Mouse (Mus musculus) neural tube, embryonic 14.5 days (tissue): Measurements from ENCODE around the gene Orm2. TPM values are rescaled to one million over a fixed set of nuclear protein-coding genes. Genes with fewer than 3 reads are reported as not detected.

Source experiments
- ATAC-seq: fragments of 200-750 bp; cut with Nextera tagmentation; 2 replicates; pipeline ENCODE4 v1.8.0; 2017; ENCODE audit warnings: low read depth, mild to moderate bottlenecking, moderate TSS enrichment, moderate library complexity
- H3K27ac ChIP-seq: fragments of 300-500 bp; sonication (generic); 2 replicates; pipeline ENCODE4 v1.5.1; 2014; ENCODE audit warnings: low read depth, mild to moderate bottlenecking, control low read depth, low read length, moderate library complexity, mixed read lengths
- H3K27me3 ChIP-seq: fragments of 300-500 bp; sonication (generic); 2 replicates; pipeline ENCODE4 v1.6.1; 2014; ENCODE audit warnings: low read length; ENCODE audit not compliant: control insufficient read depth, insufficient read depth
- H3K36me3 ChIP-seq: fragments of 300-500 bp; sonication (generic); 2 replicates; pipeline ENCODE4 v1.6.1; 2014; ENCODE audit warnings: low read length, mixed read lengths; ENCODE audit not compliant: control insufficient read depth, insufficient read depth
- H3K4me1 ChIP-seq: fragments of 300-500 bp; sonication (generic); 2 replicates; pipeline ENCODE4 v1.6.1; 2014; ENCODE audit warnings: low read length; ENCODE audit not compliant: control insufficient read depth, insufficient read depth
- H3K4me2 ChIP-seq: fragments of 300-500 bp; sonication (generic); 2 replicates; pipeline ENCODE4 v1.6.1; 2014; ENCODE audit warnings: mild to moderate bottlenecking, low read depth, low read length, control low read depth
- H3K4me3 ChIP-seq: fragments of 300-500 bp; sonication (generic); 2 replicates; pipeline ENCODE4 v1.5.1; 2014; ENCODE audit warnings: low read depth, low read length, control low read depth, mixed read lengths
- H3K9ac ChIP-seq: fragments of 300-500 bp; sonication (generic); replicated peaks from 2 replicates; pipeline ENCODE4 v1.6.1; 2014; ENCODE audit warnings: low read depth, mild to moderate bottlenecking, control low read depth, low read length, mixed read lengths
- H3K9me3 ChIP-seq: fragments of 300-500 bp; sonication (generic); 2 replicates; pipeline ENCODE4 v1.6.1; 2016; ENCODE audit warnings: low read length; ENCODE audit not compliant: control insufficient read depth
- WGBS: fragments of 180-500 bp; shearing (Covaris S2); extraction: QIAGEN DNeasy Blood & Tissue Kit; methylation state at CpG from one replicate; pipeline ENCODE4 v1.1.7; 2014; 5-methylcytosine and 5-hydroxymethylcytosine counted together
- polyA plus RNA-seq: library from polyadenylated mRNA; unstranded; fragments of >200 nt; fragmentation: Nextera tagmentation; extraction: Ambion mirVana; gene quantifications from 2 replicates; pipeline ENCODE4 v1.2.1, GENCODE M21; 2014

Orm2 gene
- polyA plus RNA-seq, 1 experiment from 2014 or later: not detected

DNA sequence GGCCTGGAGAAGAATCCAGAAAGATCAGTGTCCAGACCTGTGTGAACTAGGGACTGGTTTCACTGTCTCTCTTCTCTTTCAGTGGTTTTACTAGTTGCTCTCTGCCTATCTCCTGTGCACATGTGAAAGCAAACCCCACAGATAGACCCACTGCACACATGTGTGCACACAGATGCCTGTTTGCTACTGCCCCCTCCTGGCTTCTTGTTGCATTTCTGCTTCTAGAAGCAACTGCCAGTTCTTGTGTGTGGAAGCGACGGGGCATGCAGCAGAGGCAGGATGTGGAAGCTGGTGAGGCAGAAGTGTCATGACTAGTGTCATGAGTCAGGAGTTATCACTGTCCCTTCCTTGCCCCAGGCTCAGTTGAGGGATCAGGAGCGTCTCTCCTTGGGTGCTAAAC lies 9.6 kb downstream of the Orm2 start:
- H3K36me3 ChIP-seq: peaks cover 4% of the 10 kb centered on the region; the same call in 1 of the 2 replicates
- H3K27ac ChIP-seq: no peak overlapping the region
- no peaks in the 10 kb centered on the region for H3K9me3 ChIP-seq
- H3K9ac ChIP-seq: no peak overlapping the region
- WGBS: 63% methylated on average over 3 of the region's 3 CpGs
- ATAC-seq: no peak
- H3K4me2 ChIP-seq: no peak overlapping the region
- H3K4me3 ChIP-seq: no peak overlapping the region
- H3K4me1 ChIP-seq: no peaks in the 10 kb centered on the region
- H3K27me3 ChIP-seq: no peaks in the 10 kb centered on the region

DNA sequence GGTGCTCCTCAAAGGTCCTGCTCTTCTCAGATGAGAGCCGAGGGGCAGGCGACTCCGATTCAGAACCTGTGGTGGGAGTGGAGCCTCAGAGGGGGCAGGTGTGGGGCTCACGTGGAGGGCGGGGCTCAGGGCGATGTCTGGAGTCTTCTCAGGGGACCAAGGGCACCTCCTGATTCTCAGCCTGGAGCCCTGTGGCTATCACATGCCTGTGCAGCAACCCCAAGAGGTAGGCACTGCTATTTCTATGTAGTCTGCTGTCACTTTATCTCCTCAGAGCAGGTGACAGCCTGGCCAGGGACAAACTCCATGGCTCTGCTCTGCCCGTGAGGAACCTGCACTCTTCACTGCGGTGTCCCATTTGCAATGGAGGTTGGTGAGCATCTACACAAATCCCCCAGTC lies 11.2 kb downstream of the Orm2 start:
- Histone ChIP-seq H3K36me3 (peaks cover 5% of the 10 kb centered on the region; the same call in 1 of the 2 replicates), H3K27me3 (no peaks in the 10 kb centered on the region), H3K4me1 (no peaks in the 10 kb centered on the region), H3K27ac (no peak overlapping the region), H3K9ac (no peak overlapping the region), H3K4me2 (no peak overlapping the region), H3K9me3 (no peaks in the 10 kb centered on the region), H3K4me3 (no peak overlapping the region)
- WGBS: 99% methylated on average over 8 of the region's 8 CpGs
- ATAC-seq: no peak

DNA sequence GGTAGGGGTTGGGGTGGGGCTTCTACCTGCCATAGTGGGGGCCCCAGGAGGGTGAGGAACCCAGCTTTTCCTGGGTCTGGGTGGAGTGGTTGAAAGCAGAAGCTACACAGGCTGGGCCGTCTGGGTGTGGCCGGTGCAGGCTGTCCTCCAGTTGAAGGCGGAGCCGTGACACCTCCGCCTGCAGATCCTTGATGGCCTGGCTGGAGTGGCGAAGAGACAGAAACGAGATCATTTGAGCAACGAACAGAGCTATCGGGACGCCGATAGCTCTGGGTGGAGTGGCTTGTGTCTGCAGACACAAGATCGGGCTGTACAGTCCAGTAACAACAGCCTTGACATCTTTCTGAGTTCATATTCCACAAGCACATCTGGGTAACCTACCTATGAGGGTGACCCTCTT lies 12.1 kb downstream of the Orm2 start:
- Histone ChIP-seq H3K4me3 (no peak overlapping the region), H3K27ac (no peak overlapping the region), H3K4me2 (no peak overlapping the region), H3K36me3 (peaks cover 10% of the 10 kb centered on the region; the same call in 1 of the 2 replicates), H3K27me3 (no peaks in the 10 kb centered on the region), H3K9me3 (no peaks in the 10 kb centered on the region), H3K4me1 (no peaks in the 10 kb centered on the region), H3K9ac (no peak overlapping the region)
- ATAC-seq: no peak
- WGBS: 81% methylated on average over 12 of the region's 12 CpGs

DNA sequence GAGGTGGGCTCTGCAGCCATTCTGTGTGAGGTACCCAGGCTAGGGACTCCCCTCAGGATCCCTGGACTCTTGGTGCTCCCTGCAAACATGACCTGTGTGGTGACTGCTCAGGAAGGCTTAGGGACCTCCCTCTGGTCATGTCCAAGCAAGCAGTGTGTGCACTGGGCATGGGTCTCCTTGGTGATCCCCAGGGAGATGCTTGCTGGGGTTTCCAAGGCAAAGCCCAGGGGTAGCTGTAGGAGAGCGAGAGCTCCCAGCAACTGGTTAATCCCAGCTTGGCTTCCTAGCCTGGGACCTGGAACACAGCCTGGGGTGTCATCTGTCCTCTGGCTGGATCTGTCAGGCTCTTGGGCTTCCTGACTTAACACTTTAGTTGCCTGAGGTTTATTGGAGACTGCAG lies 13.1 kb downstream of the Orm2 start:
- H3K9me3 ChIP-seq: no peaks in the 10 kb centered on the region
- no peak overlapping the region for H3K27ac ChIP-seq
- H3K9ac ChIP-seq: no peak overlapping the region
- no peaks in the 10 kb centered on the region for H3K27me3 ChIP-seq
- WGBS: 93% methylated on average over 1 of the region's 1 CpGs
- no peaks in the 10 kb centered on the region for H3K4me1 ChIP-seq
- H3K4me3 ChIP-seq: no peak overlapping the region
- H3K36me3 ChIP-seq: peaks cover 10% of the 10 kb centered on the region
- no peak overlapping the region for H3K4me2 ChIP-seq
- ATAC-seq: no peak

DNA sequence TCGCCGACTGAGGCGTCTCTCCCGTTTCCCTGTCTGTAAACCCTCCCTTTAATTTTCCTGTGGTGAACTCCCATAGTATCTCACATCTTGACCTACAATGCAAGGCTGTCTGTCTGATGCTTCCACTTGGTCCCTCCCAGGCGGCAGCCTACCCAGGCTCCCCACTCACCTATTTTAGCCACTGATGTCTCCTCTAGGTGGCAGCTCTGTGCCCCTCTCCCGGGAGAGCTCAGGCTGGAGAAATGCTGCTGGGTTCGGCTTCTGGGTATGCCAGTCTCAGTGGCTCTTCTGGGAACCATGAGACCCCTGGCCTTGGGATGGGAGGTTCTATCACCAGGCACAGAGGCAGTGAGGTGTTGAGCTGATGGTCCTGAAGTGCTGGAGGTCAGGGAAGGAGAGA lies 15.2 kb downstream of the Orm2 start:
- H3K4me3 ChIP-seq: no peak overlapping the region
- no peaks in the 10 kb centered on the region for H3K27me3 ChIP-seq
- H3K4me1 ChIP-seq: no peaks in the 10 kb centered on the region
- no peaks in the 10 kb centered on the region for H3K9me3 ChIP-seq
- H3K4me2 ChIP-seq: no peak overlapping the region
- ATAC-seq: no peak
- peaks cover 10% of the 10 kb centered on the region for H3K36me3 ChIP-seq
- WGBS: 66% methylated on average over 7 of the region's 7 CpGs
- no peak overlapping the region for H3K27ac ChIP-seq
- H3K9ac ChIP-seq: no peak overlapping the region

DNA sequence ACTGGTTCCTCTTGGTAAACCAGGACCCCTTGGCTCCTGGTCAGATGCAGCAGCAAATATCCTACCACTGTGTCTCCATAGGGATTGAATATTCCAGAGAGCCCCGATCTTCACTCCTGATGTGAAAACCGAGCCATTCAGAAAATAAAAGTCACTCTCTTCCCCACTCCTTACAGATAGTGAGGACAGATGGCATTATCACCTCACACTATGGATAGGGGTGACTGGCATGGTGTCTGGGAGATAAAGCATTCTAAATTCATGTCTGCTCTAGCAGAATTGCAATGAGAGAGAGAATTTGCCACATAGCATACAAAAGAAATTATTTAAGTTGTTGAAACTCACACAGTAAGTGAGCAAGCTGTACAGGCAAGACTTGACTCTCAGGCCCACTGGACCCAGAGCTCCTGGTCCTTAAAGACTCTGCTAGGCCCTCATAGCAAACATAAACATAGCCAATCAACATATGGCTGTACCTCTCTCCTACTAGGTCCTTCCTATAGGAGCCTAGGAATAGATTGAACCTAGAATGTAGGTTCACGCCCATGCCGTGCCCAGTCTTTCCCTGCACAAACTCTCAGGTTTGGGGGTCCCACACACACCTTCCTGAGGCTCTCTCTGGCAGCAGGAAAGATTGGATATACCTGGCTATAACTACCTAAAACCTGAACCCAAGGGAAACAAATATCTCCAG lies 20.6 kb downstream of the Orm2 start:
- no peaks in the 10 kb centered on the region for H3K4me1 ChIP-seq
- H3K4me2 ChIP-seq: no peak overlapping the region
- H3K4me3 ChIP-seq: no peak overlapping the region
- ATAC-seq: no peak
- no peak overlapping the region for H3K27ac ChIP-seq
- 93% methylated on average over 4 of the region's 4 CpGs for WGBS
- H3K36me3 ChIP-seq: peaks cover 6% of the 10 kb centered on the region; the same call in 1 of the 2 replicates
- no peaks in the 10 kb centered on the region for H3K27me3 ChIP-seq
- no peak overlapping the region for H3K9ac ChIP-seq
- H3K9me3 ChIP-seq: no peaks in the 10 kb centered on the region

DNA sequence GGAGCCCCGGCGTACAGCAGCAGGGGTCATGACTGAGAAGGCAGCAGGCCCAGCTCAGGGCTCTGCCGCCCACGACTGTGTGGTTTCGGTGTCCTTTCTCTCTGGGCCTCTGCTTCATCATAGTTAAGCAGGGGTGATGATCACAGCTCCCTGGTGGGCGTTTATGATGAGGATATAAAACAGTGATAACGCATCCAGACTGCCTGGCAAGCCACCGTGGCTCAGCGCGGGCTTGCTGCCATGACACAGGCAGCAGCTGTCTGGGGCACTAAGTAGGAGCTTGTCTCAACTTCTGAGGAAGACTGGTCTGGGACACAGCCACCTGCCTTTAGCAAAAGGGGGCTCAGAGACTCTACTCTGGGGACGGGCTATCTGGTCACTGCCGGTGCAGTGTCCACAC lies 21.2 kb downstream of the Orm2 start:
- WGBS: 63% methylated on average over 12 of the region's 12 CpGs
- Histone ChIP-seq H3K4me3 (no peak overlapping the region), H3K9me3 (no peaks in the 10 kb centered on the region), H3K9ac (no peak overlapping the region), H3K4me2 (no peak overlapping the region), H3K27ac (no peak overlapping the region), H3K27me3 (no peaks in the 10 kb centered on the region), H3K36me3 (peaks cover 4% of the 10 kb centered on the region; the same call in 1 of the 2 replicates), H3K4me1 (no peaks in the 10 kb centered on the region)
- ATAC-seq: no peak

DNA sequence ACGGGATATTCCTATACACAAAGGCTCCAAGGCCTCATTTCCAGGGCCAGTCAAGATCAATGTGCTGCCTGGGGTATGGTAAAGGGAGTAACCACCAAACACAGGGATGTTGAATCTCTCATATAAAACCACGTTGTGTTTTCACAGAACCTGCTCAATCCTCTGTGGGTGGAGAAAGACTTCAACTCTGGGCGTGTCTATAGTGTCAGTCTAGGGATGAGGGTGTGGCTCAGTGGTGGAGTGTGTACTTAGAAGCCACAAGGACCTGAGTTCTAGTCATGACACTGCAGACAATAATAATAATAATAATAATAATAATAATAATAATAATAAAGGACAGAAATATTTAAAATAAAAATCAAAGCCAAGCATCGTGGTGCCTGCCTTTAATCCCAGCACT lies 22.0 kb downstream of the Orm2 start:
- Histone ChIP-seq H3K9ac (no peak overlapping the region), H3K4me3 (no peak overlapping the region), H3K27me3 (no peaks in the 10 kb centered on the region), H3K36me3 (no peaks in the 10 kb centered on the region; the same call in 1 of the 2 replicates), H3K9me3 (no peaks in the 10 kb centered on the region), H3K27ac (no peak overlapping the region), H3K4me2 (no peak overlapping the region), H3K4me1 (peaks cover 6% of the 10 kb centered on the region)
- ATAC-seq: no peak
- 92% methylated on average over 4 of the region's 4 CpGs for WGBS

DNA sequence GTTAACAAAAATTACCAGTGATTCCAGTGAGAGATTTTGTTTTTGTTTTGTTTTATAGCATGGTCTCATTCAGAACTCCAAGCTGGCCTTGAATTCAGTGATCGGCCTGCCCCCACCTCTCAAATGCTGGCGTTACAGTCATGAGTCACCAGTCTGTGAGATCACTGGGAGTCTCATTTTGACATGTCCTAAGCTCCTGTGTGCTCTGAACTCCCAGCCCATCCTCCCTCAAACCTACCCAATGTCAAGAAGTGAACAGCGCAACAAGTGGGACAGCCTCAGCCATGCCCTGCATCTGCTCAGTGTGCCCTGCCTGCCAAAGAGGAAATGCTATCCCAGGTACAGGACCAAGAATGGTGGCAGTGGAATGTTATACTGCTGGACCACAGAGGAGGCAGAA lies 23.0 kb downstream of the Orm2 start:
- H3K9me3 ChIP-seq: no peaks in the 10 kb centered on the region
- no peak overlapping the region for H3K9ac ChIP-seq
- H3K4me1 ChIP-seq: peaks cover 16% of the 10 kb centered on the region
- 96% methylated on average over 3 of the region's 3 CpGs for WGBS
- H3K36me3 ChIP-seq: no peaks in the 10 kb centered on the region; the same call in 1 of the 2 replicates
- no peak overlapping the region for H3K4me2 ChIP-seq
- no peak overlapping the region for H3K4me3 ChIP-seq
- no peak for ATAC-seq
- no peaks in the 10 kb centered on the region for H3K27me3 ChIP-seq
- no peak overlapping the region for H3K27ac ChIP-seq
